Mouse (Mus musculus) layer of hippocampus, adult 2 months (tissue): ENCODE data around the gene Arhgap23. TPM values are rescaled to one million over a fixed set of nuclear protein-coding genes. Genes with fewer than 3 reads are reported as not detected.
A peak's percentile ranks its signal among the peaks of the same experiment; 100 is the strongest.

ENCODE experiments used
- DNase-seq, 2 experiments: peaks; one replicate each; pipeline ENCODE4 v3.0.0; 2022; ENCODE audit warnings: low spot score in 2 of 2
- H3K27ac ChIP-seq: fragments of 200-600 bp; 2 replicates; pipeline ENCODE4 v1.8.1; 2022
- H3K4me3 ChIP-seq: fragments of 200-600 bp; 2 replicates; pipeline ENCODE4 v1.8.1; 2022; ENCODE audit warnings: mild to moderate bottlenecking
- CTCF ChIP-seq: fragments of 200-600 bp; conservative IDR thresholded peaks from 2 replicates; pipeline ENCODE4 v1.8.1; 2022; ENCODE audit warnings: antibody characterized with exemption, mild to moderate bottlenecking, moderate library complexity
- total RNA-seq, 2 experiments: library from RNA; stranded (reverse); gene quantifications; 2 replicates each; pipeline ENCODE4 v1.2.3; 2021

Arhgap23 gene
- total RNA-seq, 2 experiments from 2014 or later: 66.0 to 74.1 TPM

DNA sequence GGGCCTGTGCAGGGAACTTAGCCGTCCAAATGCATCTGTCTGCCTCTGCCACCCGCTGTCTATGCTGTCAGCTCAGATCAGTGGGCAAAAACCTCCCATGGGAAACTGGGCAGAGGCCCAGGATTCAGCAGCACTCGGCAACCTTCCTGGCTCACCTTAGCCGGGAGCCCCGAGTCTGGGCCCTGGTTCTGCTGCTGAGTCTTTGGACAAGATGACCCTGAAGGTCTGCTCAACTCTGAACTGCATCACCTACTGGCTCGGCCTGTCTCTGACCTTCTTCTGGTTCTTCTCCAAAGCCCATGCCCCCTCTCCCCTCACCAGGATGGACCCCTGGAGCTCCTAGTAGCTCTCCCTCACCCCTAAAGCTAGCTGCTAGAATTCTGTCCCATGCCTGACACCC lies 30.3 kb downstream of the Arhgap23 start:
- H3K4me3 ChIP-seq: no peak overlapping the region

GRCm38 (mm10) chr11:97445999-97446511 lies 30.7 kb downstream of the Arhgap23 start:
- H3K4me3 ChIP-seq: no peak overlapping the region
- no peak for TF ChIP-seq CTCF
- no peak for DNase-seq

More for the DNA sequence above, 30.3 kb downstream of the Arhgap23 start:
- TF ChIP-seq CTCF: no peak
- DNase-seq: no peak
- no peak overlapping the region for H3K27ac ChIP-seq

GRCm38 (mm10) chr11:97447979-97448378 lies 32.6 kb downstream of the Arhgap23 start:
- no peak for TF ChIP-seq CTCF
- Histone ChIP-seq H3K27ac (no peak overlapping the region), H3K4me3 (no peak overlapping the region)
- no peak for DNase-seq

More at GRCm38 (mm10) chr11:97445999-97446511, 30.7 kb downstream of the Arhgap23 start:
- H3K27ac ChIP-seq: no peak overlapping the region

- no peak for DNase-seq
- TF ChIP-seq CTCF: no peak
- Histone ChIP-seq H3K4me3 (no peak overlapping the region), H3K27ac (peak overlapping the region; percentile 96)
These were observed 33.5 kb downstream of the Arhgap23 start for GRCm38 (mm10) chr11:97448611-97449394.

DNA sequence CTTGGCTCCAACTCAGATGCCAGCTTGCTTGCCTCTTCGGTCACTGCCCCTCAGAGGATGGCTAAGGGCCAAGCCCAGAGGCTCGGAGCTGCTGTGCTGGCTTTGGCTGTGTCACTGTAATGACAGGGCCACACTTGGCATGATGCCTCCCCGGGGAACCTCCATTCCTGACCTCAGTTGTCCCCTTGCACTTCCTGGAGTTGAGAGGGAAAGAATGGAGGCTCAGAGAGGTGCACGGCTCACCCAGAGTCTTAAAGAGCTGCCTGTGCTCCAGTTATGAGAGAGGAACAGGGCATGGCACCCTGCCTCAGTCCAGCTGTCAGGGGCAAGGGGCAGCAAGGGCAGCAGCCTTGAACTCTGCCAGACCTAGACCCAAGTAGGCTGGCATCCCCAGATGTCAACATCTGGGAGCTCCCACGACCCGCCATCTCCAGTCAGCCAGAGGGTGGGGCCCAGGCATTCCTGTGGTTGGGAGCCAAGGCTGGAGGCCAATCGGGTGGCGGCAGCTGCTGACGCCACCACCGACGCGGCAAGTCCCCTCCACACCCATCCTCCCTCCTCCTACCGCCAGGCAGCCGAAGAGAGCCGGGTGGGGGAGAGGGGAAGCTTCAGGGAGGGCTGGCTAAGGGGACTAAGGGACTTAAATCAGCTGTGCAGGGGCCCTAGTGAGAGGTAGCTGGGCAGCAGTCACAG lies 34.4 kb downstream of the Arhgap23 start:
- peak; percentile 76 to 77 for DNase-seq
- H3K27ac ChIP-seq: peak overlapping the region; percentile 96
- H3K4me3 ChIP-seq: peak overlapping the region; percentile 60
- peak; percentile 37; the same call in 1 of the 2 replicates for TF ChIP-seq CTCF

DNA sequence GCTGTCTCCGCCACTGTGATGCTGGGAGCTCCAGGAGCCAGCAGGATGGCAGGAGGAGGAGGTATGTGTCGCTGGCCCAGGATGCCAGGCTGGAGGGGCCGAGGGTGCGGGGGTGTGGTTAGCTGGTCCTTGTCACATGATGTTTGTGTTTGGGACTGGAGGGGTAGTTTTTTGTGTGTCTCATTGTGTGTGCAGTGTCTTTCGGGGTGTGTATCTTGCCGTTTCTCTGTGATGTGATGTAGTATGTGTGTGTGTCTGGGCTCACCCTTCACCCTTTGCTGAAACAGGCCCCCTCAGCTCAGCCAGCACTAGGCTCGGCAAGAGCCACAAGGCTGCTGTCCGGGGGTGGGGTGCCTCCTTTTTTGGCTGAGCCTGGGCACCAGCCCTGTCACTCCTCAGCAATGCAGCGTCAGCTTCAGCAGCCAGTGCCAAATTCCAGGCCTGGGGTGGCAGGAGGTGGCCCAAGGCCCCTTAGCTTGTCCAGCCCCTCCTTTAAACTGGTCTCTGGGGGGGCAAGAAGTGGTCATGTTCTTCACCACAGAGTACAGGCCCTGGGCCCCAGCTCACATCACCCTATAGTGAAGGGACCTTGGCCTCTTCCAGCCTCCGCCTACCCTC lies 35.1 kb downstream of the Arhgap23 start:
- TF ChIP-seq CTCF: no peak
- peak overlapping the region; percentile 96 for H3K27ac ChIP-seq
- H3K4me3 ChIP-seq: peak overlapping the region; percentile 60
- DNase-seq: peak in 1 of 2 experiments; percentile 39

- DNase-seq: peak in 1 of 2 experiments; percentile 56
- H3K27ac ChIP-seq: peak overlapping the region; percentile 96; the same call in 1 of the 2 replicates
- H3K4me3 ChIP-seq: peak overlapping the region; percentile 60
- TF ChIP-seq CTCF: no peak
These were observed 36.3 kb downstream of the Arhgap23 start for GRCm38 (mm10) chr11:97451625-97452024.

DNA sequence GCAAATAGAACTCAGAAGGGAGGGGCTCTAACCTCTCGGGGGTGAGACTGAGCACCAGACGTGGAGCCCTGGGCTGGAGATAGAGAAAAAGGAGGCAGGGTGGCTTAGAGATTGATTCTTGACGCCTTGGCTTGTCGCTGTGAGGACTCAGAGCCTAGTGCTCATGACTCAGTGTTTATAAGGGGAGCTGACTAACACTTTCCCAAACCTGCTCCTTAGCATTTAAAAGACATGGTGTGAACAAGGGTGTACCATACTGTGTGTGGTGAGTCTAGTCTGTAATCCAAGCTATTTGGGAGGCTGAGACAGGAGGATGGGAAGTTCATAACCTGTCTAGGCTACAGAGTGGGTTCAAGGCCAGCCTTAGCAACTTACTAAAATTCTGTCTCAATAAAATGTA lies 41.8 kb downstream of the Arhgap23 start:
- H3K27ac ChIP-seq: no peak overlapping the region
- DNase-seq: no peak
- no peak for TF ChIP-seq CTCF
- no peak overlapping the region for H3K4me3 ChIP-seq

GRCm38 (mm10) chr11:97461307-97461820 lies 46.0 kb downstream of the Arhgap23 start:
- H3K27ac ChIP-seq: no peak overlapping the region
- H3K4me3 ChIP-seq: no peak overlapping the region
- no peak for DNase-seq
- no peak for TF ChIP-seq CTCF

- Histone ChIP-seq H3K4me3 (no peak overlapping the region), H3K27ac (no peak overlapping the region)
- peak; percentile 51 for TF ChIP-seq CTCF
- DNase-seq: no peak
These were observed 47.2 kb downstream of the Arhgap23 start for GRCm38 (mm10) chr11:97462538-97462937.

DNA sequence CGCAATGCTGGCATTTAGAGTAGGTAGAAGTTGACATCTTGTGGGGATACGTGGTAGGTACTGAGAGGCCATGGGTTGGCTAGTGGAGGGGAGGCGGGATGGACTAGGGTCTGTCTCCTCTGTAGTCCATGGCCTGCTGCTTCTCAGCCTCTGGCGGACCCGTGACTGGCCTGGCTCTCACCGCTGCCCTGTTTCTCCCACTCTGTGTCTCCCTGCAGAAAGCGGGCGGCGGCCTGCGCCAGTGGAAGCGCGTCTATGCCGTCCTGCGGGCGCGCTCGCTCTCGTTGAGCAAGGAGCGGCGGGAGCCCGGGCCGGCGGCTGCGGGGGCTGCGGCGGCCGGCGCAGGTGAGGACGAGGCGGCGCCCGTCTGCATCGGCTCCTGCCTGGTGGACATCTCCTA lies 47.8 kb downstream of the Arhgap23 start:
- Histone ChIP-seq H3K27ac (no peak overlapping the region), H3K4me3 (no peak overlapping the region)
- no peak for DNase-seq
- no peak for TF ChIP-seq CTCF

DNA sequence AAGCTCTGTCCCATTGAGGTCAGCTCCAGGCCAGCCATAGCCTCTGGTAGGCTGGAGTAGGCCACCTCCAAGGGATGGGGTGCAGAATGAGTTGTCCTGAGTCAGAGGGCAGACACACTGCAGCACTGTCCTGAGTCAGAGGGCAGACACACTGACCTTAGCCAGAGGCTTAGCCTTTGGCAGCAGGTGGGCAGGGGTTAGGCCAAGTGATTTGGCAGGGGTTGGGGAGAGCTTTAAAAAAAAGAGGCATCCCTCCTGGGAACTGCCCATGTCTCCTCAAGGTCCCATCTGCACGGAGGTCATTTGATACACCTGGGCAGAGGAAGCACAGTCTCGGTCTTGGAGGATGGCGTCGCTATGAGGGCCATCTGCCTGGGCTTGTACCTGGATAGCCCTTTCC lies 48.7 kb downstream of the Arhgap23 start:
- no peak overlapping the region for H3K4me3 ChIP-seq
- no peak for TF ChIP-seq CTCF
- H3K27ac ChIP-seq: no peak overlapping the region
- no peak for DNase-seq

GRCm38 (mm10) chr11:97465957-97466356 lies 50.6 kb downstream of the Arhgap23 start:
- no peak for DNase-seq
- H3K4me3 ChIP-seq: no peak overlapping the region
- H3K27ac ChIP-seq: peak overlapping the region; percentile 58; the same call in 1 of the 2 replicates
- TF ChIP-seq CTCF: no peak
